Mouse (Mus musculus): Measurements from ENCODE around the gene Caln1. TPM values are rescaled to one million over a fixed set of nuclear protein-coding genes. Genes with fewer than 3 reads are reported as not detected.
"Not testable (repeated sequence)": the region's sequence is repeated elsewhere in the genome, so short reads cannot be mapped to it uniquely, and the experiment has no call there.

Gene Caln1
- polyA plus RNA-seq, 1 experiment from 2014 or later: 0.14 TPM

DNA sequence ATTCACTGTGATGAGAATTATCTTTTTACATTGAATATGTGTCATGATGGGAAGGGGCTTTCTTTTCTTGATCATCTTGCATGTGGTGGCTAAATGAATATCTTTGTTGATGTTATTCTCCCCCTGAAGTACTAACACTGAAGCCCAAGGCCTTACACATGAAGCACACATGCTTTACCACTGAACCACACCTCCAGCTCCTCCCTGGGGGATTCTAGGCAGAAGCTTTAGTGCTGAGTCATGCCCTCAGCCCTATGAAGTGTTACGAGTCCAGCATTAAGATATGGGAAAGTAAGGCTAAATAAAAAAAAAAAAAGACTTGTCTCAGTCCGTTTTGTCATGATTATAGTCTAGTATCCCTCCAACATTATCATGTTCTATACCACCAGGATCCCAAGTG lies 272.6 kb downstream of the Caln1 start:
- H3K4me1 ChIP-seq (replicated peaks; ENCODE audit: control insufficient read depth, insufficient read depth, low read length): no peaks in the 10 kb centered on the region
- no peak overlapping the region for H3K27ac ChIP-seq (ENCODE audit: low read depth, low read length)
- no peak overlapping the region for H3K4me3 ChIP-seq (ENCODE audit: low read depth, low read length)
- H3K27me3 ChIP-seq (replicated peaks; ENCODE audit: control insufficient read depth, insufficient read depth, low read length): no peaks in the 10 kb centered on the region
- WGBS: 67% methylated on average over 2 of the region's 2 CpGs
- TF ChIP-seq CTCF (IDR thresholded peaks at IDR 0.05; ENCODE audit: low read depth): no peak
- H3K36me3 ChIP-seq (ENCODE audit: control insufficient read depth, insufficient read depth): no peaks in the 10 kb centered on the region
- no peak overlapping the region for H3K9ac ChIP-seq (ENCODE audit: low read depth, low read length)
- H3K4me2 ChIP-seq (replicated peaks; ENCODE audit: low read depth): no peak overlapping the region
- no peak for ATAC-seq
- no peaks in the 10 kb centered on the region for H3K9me3 ChIP-seq (ENCODE audit: control insufficient read depth)

DNA sequence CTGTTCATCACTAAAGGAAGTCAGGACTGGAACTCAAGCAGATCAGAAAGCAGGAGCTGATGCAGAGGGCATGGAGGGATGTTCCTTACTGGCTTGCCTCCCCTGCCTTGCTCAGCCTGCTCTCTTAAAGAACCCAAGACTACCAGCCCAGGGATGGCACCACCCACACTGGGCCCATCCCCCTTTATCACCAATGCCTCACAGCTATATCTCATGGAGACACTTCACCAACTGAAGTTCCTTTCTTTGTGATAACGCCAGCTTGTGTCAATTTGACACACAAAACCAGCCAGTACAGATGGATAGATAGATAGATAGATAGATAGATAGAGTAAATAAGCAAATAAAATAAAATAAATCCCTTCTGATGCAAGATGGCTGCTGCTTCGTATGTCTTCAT lies 276.9 kb downstream of the Caln1 start:
- 74% methylated on average over 2 of the region's 2 CpGs for whole genome bisulfite sequencing

DNA sequence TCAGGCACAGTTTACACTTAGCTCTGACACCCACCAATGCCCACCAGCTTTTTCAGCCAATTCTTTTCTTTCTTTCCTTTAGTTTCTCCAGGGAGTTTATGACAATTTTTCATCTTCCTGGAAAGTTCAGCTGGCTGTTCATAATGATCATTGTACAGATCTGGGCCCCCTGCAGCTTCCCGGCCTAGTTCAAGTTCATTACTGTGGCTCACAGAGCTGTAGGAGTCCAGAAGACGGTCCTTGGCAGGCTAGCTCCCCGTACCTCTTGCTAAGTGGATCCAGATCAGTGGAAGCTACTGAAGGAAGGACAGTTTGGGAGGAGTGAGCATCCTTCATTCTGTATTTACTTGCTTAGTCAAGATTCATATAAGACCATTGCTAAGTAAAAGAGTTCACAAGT lies 288.9 kb downstream of the Caln1 start:
- no peak for ATAC-seq
- TF ChIP-seq CTCF (IDR thresholded peaks at IDR 0.05; ENCODE audit: low read depth): no peak
- Histone ChIP-seq H3K27me3 (replicated peaks; ENCODE audit: control insufficient read depth, insufficient read depth, low read length) (no peaks in the 10 kb centered on the region), H3K27ac (ENCODE audit: low read depth, low read length) (no peak overlapping the region), H3K9me3 (ENCODE audit: control insufficient read depth) (no peaks in the 10 kb centered on the region), H3K36me3 (ENCODE audit: control insufficient read depth, insufficient read depth) (no peaks in the 10 kb centered on the region), H3K4me1 (replicated peaks; ENCODE audit: control insufficient read depth, insufficient read depth, low read length) (no peaks in the 10 kb centered on the region), H3K9ac (ENCODE audit: low read depth, low read length) (no peak overlapping the region), H3K4me2 (replicated peaks; ENCODE audit: low read depth) (no peak overlapping the region), H3K4me3 (ENCODE audit: low read depth, low read length) (no peak overlapping the region)
- 70% methylated on average over 3 of the region's 3 CpGs for WGBS

More for the DNA sequence above, 276.9 kb downstream of the Caln1 start:
- not testable (repeated sequence) for ATAC-seq; H3K9me3 ChIP-seq (ENCODE audit: control insufficient read depth); H3K4me1 ChIP-seq (replicated peaks; ENCODE audit: control insufficient read depth, insufficient read depth, low read length); H3K4me2 ChIP-seq (replicated peaks; ENCODE audit: low read depth); H3K27ac ChIP-seq (ENCODE audit: low read depth, low read length); H3K27me3 ChIP-seq (replicated peaks; ENCODE audit: control insufficient read depth, insufficient read depth, low read length); H3K4me3 ChIP-seq (ENCODE audit: low read depth, low read length); H3K9ac ChIP-seq (ENCODE audit: low read depth, low read length); H3K36me3 ChIP-seq (ENCODE audit: control insufficient read depth, insufficient read depth)

DNA sequence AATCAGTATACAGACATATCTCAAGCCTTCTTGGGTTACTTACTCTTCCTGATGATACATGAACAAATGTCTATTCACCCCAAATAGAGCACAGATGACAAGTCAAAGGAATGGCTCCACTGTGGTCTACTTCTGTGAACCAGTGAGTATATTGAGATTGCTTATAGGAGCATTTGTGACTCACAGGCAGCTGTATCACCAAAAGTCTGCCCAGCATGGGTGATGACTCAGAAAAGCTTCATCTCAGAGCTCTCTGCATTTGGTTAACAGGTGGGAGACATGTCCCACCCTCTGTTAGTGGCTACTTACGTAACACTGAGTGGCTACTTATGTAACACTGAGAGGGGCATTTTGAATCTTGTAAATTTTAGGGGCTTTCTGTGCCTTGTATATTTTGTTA lies 296.8 kb downstream of the Caln1 start:
- Histone ChIP-seq H3K9me3 (ENCODE audit: control insufficient read depth) (no peaks in the 10 kb centered on the region), H3K27me3 (replicated peaks; ENCODE audit: control insufficient read depth, insufficient read depth, low read length) (no peaks in the 10 kb centered on the region), H3K36me3 (ENCODE audit: control insufficient read depth, insufficient read depth) (no peaks in the 10 kb centered on the region), H3K4me2 (replicated peaks; ENCODE audit: low read depth) (no peak overlapping the region), H3K9ac (ENCODE audit: low read depth, low read length) (no peak overlapping the region), H3K27ac (ENCODE audit: low read depth, low read length) (no peak overlapping the region), H3K4me1 (replicated peaks; ENCODE audit: control insufficient read depth, insufficient read depth, low read length) (no peaks in the 10 kb centered on the region), H3K4me3 (ENCODE audit: low read depth, low read length) (no peak overlapping the region)
- WGBS: 81% methylated on average over 1 of the region's 1 CpGs
- TF ChIP-seq CTCF (IDR thresholded peaks at IDR 0.05; ENCODE audit: low read depth): no peak
- ATAC-seq: no peak

DNA sequence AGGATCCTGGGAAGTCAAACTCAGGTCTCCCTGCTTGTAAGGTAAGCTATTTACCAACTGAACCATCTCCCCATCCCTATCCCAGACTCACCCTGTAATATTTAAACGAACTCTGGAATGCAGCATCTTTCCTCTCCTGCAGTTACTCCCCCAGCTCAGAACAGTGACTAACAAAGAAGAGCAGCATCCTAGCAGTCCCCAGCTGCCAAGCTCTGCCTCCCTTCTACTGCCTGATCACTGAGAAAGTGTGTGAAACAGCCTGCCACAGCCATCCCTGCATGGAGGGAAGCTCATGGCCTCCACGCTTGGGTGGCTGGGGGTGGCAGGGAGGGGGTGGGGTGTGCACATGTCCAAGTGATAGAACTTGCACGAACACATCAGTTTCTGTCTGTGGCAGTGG lies 303.3 kb downstream of the Caln1 start:
- TF ChIP-seq CTCF (IDR thresholded peaks at IDR 0.05; ENCODE audit: low read depth): no peak
- no peak for ATAC-seq
- no peak overlapping the region for H3K27ac ChIP-seq (ENCODE audit: low read depth, low read length)

DNA sequence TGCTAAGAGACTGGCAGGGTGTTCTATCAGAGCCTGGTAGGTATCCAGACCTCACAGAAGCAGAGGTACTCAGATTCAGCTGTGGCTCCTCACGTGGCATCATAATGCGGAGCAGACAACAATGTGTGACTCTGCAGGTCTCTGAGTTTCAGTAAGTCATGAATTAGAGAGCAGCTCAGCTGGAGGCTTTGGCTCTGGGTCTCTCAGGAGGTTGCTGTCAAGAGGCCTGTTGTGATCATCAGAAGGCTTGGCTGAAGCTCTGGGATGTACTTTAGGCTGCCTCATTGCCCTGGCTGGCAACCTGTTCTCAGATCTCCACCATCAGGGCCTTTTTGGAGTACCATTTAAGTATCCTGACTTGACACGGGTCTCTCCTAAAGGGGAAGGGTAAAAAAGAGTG lies 303.8 kb downstream of the Caln1 start:
- TF ChIP-seq CTCF (IDR thresholded peaks at IDR 0.05; ENCODE audit: low read depth): no peak
- ATAC-seq: no peak
- no peaks in the 10 kb centered on the region for H3K4me1 ChIP-seq (replicated peaks; ENCODE audit: control insufficient read depth, insufficient read depth, low read length)
- WGBS: 79% methylated on average over 3 of the region's 3 CpGs
- no peaks in the 10 kb centered on the region for H3K9me3 ChIP-seq (ENCODE audit: control insufficient read depth)
- no peak overlapping the region for H3K4me3 ChIP-seq (ENCODE audit: low read depth, low read length)
- no peaks in the 10 kb centered on the region for H3K36me3 ChIP-seq (ENCODE audit: control insufficient read depth, insufficient read depth)
- H3K9ac ChIP-seq (ENCODE audit: low read depth, low read length): no peak overlapping the region
- H3K27me3 ChIP-seq (replicated peaks; ENCODE audit: control insufficient read depth, insufficient read depth, low read length): no peaks in the 10 kb centered on the region
- no peak overlapping the region for H3K4me2 ChIP-seq (replicated peaks; ENCODE audit: low read depth)
- H3K27ac ChIP-seq (ENCODE audit: low read depth, low read length): no peak overlapping the region

More for the DNA sequence above, 303.3 kb downstream of the Caln1 start:
- Histone ChIP-seq H3K36me3 (ENCODE audit: control insufficient read depth, insufficient read depth) (no peaks in the 10 kb centered on the region), H3K4me1 (replicated peaks; ENCODE audit: control insufficient read depth, insufficient read depth, low read length) (no peaks in the 10 kb centered on the region), H3K4me2 (replicated peaks; ENCODE audit: low read depth) (no peak overlapping the region), H3K9me3 (ENCODE audit: control insufficient read depth) (no peaks in the 10 kb centered on the region), H3K9ac (ENCODE audit: low read depth, low read length) (no peak overlapping the region), H3K27me3 (replicated peaks; ENCODE audit: control insufficient read depth, insufficient read depth, low read length) (no peaks in the 10 kb centered on the region), H3K4me3 (ENCODE audit: low read depth, low read length) (no peak overlapping the region)
- 42% methylated on average over 3 of the region's 3 CpGs for WGBS

DNA sequence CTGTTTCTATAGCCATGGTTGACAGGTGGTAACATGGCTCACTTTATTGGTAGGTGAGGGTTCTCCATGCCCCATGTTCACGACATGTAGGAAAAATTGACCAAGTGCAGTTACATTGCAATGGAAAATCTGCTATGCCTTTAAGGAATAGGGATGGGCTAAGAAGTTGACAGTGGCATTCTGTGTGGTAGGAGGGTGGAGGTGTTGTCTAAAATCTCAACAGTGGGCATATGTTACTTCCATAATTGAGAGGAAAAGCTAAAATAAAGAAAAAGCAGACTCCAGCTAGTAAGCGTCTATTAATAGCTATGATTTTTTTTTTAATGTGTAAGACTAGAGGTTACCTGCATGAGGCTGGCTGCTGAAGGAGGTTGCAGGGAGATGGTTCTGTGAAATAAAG lies 308.6 kb downstream of the Caln1 start:
- Histone ChIP-seq H3K27ac (ENCODE audit: low read depth, low read length) (no peak overlapping the region), H3K27me3 (replicated peaks; ENCODE audit: control insufficient read depth, insufficient read depth, low read length) (no peaks in the 10 kb centered on the region), H3K4me2 (replicated peaks; ENCODE audit: low read depth) (no peak overlapping the region), H3K9ac (ENCODE audit: low read depth, low read length) (no peak overlapping the region), H3K9me3 (ENCODE audit: control insufficient read depth) (no peaks in the 10 kb centered on the region), H3K36me3 (ENCODE audit: control insufficient read depth, insufficient read depth) (no peaks in the 10 kb centered on the region), H3K4me3 (ENCODE audit: low read depth, low read length) (no peak overlapping the region), H3K4me1 (replicated peaks; ENCODE audit: control insufficient read depth, insufficient read depth, low read length) (no peaks in the 10 kb centered on the region)
- no peak for TF ChIP-seq CTCF (IDR thresholded peaks at IDR 0.05; ENCODE audit: low read depth)
- ATAC-seq: no peak
- 91% methylated on average over 2 of the region's 2 CpGs for WGBS
